Mouse (Mus musculus) right cerebral cortex, postnatal 14 days (tissue): ENCODE measurements around the gene Sorcs1.

Experiments used
- DNase-seq: peaks from one replicate; pipeline ENCODE4 v3.0.0; 2022

Gene Sorcs1

DNA sequence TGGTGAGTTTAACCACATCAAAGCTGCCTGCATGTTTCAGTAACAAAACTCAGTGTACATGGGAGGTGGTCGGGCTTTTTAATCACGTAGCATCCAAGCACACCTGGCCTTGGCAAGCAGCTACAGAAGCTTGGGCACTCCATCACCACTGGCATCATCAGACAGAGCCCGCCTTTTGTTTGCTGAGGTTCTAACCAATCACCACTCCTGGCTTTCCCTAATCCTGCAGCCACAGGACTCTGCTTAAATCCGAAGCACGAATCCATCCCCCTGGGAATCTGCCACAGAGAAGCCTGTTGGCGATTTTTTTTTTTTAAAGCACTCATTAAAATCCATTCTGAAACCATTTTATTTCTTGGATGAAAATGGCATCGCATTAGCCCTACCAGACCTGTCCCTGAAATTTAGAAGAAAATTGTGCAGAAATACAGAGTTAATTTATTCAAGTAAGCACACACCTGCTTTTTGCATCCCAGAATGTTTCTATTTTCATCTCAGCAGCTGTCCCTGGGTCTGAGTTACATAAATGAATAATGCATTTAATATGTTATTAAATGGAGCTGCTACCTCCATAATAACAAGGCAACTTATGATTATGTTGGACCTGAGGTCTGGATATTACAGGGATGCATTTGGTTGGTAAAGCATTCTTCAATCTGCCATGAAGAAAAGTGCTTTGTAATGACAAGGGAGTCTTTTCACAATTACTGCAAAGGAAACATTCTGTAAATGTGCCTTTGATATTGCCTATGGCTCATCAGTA, 463.8 kb downstream of the Sorcs1 start:
- DNase-seq, result no peak

DNA sequence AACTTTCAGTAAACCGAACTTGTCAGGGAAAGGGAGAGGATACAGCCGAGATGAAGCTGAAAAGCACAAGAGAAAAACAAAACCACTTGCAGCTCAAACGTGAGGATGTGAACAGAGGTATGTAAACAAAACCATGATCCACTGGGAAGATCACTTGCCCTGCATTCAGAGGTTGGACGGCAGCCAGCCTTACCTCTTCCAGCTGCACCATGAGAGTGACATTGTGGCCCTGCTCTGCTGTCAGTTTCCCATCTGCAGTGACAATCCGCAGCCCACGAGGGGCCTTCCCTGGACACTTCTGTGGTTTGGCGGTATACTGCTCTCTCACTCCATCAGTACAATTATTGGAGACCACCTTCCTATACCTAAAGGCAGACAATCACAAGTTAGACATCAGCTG, 468.0 kb downstream of the Sorcs1 start:
- no peak for DNase-seq

DNA sequence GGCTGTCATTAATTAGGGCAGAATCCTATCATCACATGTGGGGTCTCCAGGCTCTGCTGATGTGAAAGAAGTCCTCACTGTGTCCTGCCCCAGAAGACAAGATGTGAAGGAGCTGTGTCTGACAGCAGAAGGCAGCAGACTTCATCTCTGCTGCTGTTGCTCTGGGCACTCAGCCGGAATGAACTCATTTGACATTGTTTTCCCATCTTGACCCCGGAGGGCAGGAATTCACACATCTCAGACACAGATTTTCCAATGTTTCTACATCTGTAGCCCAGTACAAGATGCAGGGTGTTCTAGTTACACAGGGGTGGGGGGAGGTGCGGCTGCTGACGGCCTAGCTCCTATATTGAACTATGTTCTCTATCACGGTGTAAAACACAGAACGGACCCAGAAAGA, 474.1 kb downstream of the Sorcs1 start:
- DNase-seq, result no peak

DNA sequence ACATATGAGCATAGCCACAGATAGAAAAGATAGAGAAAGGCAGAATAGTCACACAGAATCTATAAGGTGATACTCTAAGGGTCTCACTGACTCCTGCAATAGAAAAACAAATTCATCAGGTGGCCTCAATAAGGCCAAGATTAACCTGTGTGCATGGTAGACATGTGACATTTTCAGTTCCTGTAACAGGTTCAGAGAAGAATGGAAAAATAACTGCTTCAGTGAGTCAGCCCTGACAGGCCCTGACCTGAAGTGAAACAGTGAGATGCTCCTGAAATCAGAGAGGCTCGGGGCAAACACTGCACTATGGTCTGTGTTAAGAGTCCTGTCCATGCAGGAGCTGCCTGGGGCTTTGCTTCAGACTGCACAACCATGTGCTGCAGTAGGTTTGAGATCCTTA, 481.9 kb downstream of the Sorcs1 start:
- no peak for DNase-seq

DNA sequence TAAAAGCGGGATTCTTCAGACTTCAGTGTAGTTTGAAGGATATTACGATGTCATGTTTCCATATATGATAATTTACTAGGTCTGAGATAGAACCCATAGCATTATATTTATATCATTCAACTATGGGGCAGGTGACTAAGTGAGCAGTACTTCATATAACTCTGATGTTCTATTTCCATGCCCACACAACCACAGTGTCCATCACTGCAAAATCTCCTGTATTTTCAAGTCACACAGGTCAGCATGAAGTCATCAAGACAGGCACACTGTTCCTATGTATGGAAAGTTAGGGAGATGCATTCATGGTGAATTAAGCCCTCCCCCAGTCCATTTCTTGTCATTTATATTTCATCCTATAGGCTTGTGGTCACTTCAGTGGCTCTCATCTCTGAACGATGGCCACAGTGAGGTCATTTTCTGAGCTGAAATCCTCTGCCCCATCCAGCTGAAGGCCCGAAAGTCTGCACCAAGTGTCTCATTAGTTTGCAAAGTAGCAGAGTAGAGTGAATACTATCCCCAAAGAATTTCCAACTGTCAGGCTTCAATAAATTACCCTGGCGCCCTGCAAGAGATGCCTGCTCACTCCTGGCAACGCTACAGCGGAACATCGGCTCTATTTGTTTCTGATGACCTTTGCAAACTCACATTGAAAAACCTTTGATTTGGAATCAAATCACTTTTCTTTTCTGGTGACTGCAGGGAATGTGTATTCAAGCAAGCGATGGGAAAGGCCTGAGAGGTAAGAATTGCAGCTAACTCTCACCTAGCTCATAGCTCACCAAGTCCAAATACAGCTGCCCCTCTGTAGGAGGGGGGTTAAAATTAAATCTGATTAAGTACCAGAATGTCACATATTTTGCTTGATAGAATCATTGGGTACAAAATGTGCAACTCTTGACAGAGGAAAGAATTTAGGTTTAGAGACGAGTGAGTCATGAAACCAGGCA, 492.4 kb downstream of the Sorcs1 start:
- no peak for DNase-seq

DNA sequence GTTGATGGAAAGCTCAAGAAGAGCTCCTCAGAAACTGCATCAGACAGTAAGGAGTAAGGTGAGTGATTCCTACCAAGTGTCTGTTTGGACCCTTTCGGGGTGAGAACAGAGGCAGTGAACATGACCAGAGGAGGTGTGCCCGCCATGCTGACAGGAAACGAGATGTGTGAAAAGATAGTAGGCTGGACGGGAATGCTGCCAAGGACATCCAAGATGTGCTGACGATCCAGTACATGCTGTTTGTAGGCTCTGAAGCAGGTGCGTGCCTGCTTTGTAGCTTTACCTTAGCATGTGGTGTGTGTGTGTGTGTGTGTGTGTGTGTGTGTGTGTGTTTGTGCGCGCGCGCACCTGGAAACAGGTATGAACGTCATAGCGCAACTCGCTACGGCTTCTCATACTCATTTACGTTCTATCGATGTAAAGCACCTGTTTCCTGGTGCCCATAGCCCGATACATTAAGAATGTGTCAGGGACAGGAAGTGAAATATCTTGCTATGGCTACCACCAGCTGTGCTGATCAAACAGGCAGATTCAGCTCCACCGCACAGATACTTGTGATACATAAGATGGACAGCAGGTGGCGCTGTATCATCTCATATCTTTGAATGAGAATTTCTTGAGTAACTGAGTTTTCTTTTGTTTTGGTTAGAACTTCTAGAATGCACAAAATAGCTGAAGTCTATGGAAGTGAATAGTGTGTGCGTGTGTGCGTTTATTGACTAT, 493.4 kb downstream of the Sorcs1 start:
- DNase-seq, result peak; percentile 77

DNA sequence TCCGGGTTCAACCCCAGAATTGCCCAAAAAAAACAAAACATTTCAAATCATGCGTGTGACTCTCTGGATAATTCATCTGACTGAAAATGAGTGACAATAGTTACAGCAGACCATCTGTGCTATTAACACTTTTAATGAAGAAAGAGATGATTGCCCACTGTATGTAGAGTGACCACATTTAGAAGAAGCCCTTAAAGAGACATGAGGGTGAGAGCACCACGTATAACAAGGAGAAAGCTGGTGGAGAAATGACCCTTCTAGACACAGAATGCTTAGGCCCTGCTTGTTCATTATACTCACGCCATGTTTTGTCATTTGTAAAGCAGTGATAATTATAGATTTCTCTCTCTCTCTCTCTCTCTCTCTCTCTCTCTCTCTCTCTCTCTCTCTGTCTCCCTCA, 499.6 kb downstream of the Sorcs1 start:
- no peak for DNase-seq

DNA sequence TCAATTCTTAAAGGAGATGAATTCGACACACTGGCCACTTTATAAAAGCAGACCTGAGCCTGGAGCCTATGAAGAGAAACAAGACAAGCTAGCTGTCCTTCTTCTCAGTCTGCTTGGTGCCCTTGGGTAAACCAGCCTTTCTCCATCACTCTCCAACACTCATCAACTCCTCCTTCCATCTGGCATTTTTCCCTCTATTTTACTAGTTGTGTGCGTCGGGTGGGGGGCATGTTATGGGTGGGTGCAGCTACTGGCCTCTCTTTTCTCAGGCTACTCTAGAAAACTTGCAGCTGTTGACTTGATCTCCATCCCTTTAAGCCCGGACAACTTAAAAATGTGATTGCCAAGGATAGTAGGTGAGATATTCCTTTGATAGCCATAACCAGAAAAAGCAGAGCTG, 500.3 kb downstream of the Sorcs1 start:
- no peak for DNase-seq

DNA sequence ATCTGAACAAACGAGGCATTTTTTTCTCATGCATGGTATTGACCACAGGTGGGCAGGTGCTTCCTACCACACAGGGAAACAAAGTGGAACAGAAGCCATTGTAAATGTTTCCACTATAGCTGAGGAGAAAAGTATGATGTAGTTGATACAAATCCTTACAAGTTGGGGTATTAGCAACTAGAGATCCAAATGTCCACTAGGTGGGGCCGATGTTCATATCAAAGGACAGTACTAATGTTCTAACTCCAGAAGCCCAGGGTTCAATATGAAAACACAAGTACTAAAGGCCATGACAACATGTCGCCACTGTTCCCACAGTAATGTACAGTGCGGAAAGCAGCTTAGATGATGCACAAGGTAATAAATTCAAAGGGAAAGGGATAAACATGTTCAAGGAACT, 506.6 kb downstream of the Sorcs1 start:
- DNase-seq, result peak; percentile 9

DNA sequence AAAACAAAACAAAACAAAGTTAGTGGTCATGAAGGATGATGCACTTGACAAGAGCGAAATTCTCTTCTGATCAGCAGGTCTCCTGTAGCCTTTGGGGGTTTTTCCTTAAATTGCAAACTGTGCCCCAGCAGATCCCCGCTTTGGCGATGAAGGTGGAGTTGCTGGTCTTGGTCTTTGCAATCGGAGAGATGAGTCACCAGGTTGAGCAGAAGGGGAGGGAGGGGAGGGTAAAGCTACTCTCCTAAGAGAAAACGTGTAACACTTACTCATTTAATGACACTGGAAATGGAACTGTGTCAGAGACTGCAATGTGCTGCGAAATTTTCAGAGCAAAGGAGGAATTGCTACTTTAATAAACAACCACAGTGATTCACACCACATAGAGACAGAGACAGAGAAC, 527.3 kb downstream of the Sorcs1 start:
- no peak for DNase-seq

DNA sequence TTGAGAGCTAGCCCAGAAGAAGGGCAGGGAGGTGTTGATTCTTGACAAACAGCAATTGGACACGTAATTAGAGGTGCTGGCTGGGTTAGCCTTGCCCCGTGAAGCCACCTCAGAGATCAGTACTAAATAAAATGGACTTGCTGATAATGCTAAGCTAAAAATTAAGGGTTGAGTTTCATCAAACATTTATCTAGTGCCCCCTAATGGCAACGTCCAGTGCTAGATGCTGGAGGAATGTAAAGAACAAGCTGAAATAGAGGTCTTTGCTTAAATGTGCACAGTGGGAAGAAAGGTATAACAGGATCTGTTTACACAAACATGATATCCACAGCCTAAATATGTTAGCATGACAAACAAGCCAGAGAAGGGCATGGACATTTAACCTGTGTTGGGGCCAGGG, 532.5 kb downstream of the Sorcs1 start:
- DNase-seq, result no peak

DNA sequence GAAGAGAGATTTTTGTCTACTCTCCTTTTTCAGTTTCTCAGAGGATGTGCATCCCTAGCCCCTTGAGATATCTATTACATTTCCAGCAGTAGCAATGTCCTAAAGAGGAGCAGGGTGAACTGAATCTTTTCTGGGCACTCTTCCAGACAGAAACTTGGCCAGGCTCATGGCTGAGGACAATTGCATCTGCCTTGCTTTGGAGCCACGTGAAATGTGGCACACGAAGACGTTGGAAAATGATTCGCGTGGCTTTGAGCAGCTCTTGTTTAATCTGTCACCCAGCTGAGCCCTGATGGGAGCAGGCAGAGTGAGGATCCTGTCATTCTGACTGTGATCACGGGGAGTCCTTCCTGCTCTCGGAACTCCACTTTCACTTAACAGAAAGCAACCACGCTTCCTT, 536.6 kb downstream of the Sorcs1 start:
- no peak for DNase-seq

DNA sequence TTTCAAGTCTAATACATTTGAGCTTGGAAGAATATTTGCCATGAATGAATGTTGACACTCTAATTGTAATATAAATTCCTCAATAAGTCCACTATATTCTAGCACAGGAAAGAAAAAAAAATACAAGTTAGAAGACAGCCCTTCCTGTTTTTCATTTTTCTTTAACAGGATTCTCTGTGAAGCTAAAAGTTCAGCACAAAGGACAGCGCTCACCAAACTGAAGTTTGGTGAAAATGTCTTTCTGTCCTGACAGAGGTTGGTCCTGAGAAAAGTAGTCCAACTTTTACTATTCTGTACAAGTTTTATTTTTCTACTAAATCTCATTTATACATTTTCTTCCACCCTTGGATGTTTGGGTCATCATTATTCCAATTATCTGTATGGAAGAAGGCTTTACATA, 543.8 kb downstream of the Sorcs1 start:
- no peak for DNase-seq

DNA sequence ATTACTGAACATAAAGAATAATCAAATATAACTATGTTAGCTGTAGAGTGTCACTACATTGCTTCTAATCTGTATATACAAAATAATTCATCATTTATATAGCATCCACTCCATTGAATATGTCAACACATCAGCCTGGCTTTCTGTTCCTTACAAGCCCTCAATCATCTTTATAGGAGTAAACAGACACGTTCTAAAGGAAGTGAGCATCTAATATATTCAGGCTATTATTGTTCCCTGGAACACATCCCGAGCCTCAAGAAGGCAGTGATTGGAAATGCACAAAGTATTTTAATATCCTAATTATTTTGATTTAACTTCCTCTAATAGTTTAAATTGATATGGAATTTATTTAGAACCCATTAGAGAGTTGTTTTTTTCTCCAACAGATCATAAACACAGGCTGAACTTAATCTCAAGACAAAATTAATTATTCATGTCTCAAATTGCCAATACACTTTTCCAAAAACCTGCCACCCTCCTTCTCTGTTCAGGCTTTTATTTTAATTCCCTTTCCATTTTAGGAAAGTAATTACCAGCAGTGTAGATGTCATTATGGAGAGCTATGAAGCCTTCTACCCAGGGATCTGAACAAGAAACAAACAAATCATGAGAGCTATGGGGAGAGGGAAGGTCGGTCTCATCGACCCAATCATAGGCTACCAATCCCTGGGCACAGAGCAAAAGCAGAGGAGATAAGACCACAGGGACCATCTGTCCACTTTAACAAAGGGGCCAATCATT, 572.4 kb downstream of the Sorcs1 start:
- no peak for DNase-seq
